Mouse (Mus musculus): ENCODE data around the gene Sh3bgrl3.
"Not testable (repeated sequence)": the region's sequence is repeated elsewhere in the genome, so short reads cannot be mapped to it uniquely, and the experiment has no call there.

Gene Sh3bgrl3

GRCm38 (mm10) chr4:134128221-134128982 is at the start of gene Sh3bgrl3:
Gene Sh3bgrl3, minus strand, starts transcription at chr4:134128789.
- DNase-seq (ENCODE audit: low spot score): peak; percentile 72

- DNase-seq (ENCODE audit: low spot score): no peak
These were observed 43.8 kb upstream of the Sh3bgrl3 start for GRCm38 (mm10) chr4:134172391-134172790.

GRCm38 (mm10) chr4:134166906-134167305 is 38.3 kb upstream of the Sh3bgrl3 start:
- DNase-seq (ENCODE audit: low spot score): no peak

GRCm38 (mm10) chr4:134165548-134166465 is 37.2 kb upstream of the Sh3bgrl3 start:
- no peak for DNase-seq (ENCODE audit: low spot score)

- DNase-seq (ENCODE audit: low spot score): no peak
These were observed 36.4 kb upstream of the Sh3bgrl3 start for GRCm38 (mm10) chr4:134165024-134165423.

GRCm38 (mm10) chr4:134164591-134164990 is 36.0 kb upstream of the Sh3bgrl3 start:
- no peak for DNase-seq (ENCODE audit: low spot score)

- not testable (repeated sequence) for DNase-seq (ENCODE audit: low spot score)
These were observed 31.5 kb upstream of the Sh3bgrl3 start for GRCm38 (mm10) chr4:134160071-134160470.

GRCm38 (mm10) chr4:134158774-134159173 is 30.2 kb upstream of the Sh3bgrl3 start:
- DNase-seq (ENCODE audit: low spot score): no peak

- no peak for DNase-seq (ENCODE audit: low spot score)
These were observed 29.0 kb upstream of the Sh3bgrl3 start for GRCm38 (mm10) chr4:134157558-134157957.

GRCm38 (mm10) chr4:134156744-134157143 is 28.2 kb upstream of the Sh3bgrl3 start:
- no peak for DNase-seq (ENCODE audit: low spot score)

- no peak for DNase-seq (ENCODE audit: low spot score)
These were observed 27.4 kb upstream of the Sh3bgrl3 start for GRCm38 (mm10) chr4:134155961-134156465.

GRCm38 (mm10) chr4:134155531-134155930 is 26.9 kb upstream of the Sh3bgrl3 start:
- DNase-seq (ENCODE audit: low spot score): no peak

GRCm38 (mm10) chr4:134154354-134154753 is 25.8 kb upstream of the Sh3bgrl3 start:
- DNase-seq (ENCODE audit: low spot score): no peak

- no peak for DNase-seq (ENCODE audit: low spot score)
These were observed 25.1 kb upstream of the Sh3bgrl3 start for GRCm38 (mm10) chr4:134153656-134154055.

- DNase-seq (ENCODE audit: low spot score): no peak
These were observed 23.5 kb upstream of the Sh3bgrl3 start for GRCm38 (mm10) chr4:134152112-134152511.

GRCm38 (mm10) chr4:134149389-134149788 is 20.8 kb upstream of the Sh3bgrl3 start:
- no peak for DNase-seq (ENCODE audit: low spot score)

GRCm38 (mm10) chr4:134144297-134144696 is 15.7 kb upstream of the Sh3bgrl3 start:
- DNase-seq (ENCODE audit: low spot score): not testable (repeated sequence)

- DNase-seq (ENCODE audit: low spot score): no peak
These were observed 10.3 kb upstream of the Sh3bgrl3 start for GRCm38 (mm10) chr4:134138857-134139256.

GRCm38 (mm10) chr4:134136280-134136926 is 7.8 kb upstream of the Sh3bgrl3 start:
- no peak for DNase-seq (ENCODE audit: low spot score)

GRCm38 (mm10) chr4:134132519-134133095 is 4.0 kb upstream of the Sh3bgrl3 start:
- DNase-seq (ENCODE audit: low spot score): no peak

- DNase-seq (ENCODE audit: low spot score): no peak
These were observed 3.5 kb upstream of the Sh3bgrl3 start for GRCm38 (mm10) chr4:134132117-134132516.

- no peak for DNase-seq (ENCODE audit: low spot score)
These were observed 893 bp upstream of the Sh3bgrl3 start for GRCm38 (mm10) chr4:134129482-134129881.
